Mouse (Mus musculus) hindbrain, embryonic 12.5 days (tissue): ENCODE results near the gene Eva1c. TPM values are rescaled to one million over a fixed set of nuclear protein-coding genes. Genes with fewer than 3 reads are reported as not detected.

Source experiments
- ATAC-seq: fragments of 200-750 bp; cut with Nextera tagmentation; 2 replicates; pipeline ENCODE4 v1.8.0; 2017; ENCODE audit warnings: moderate TSS enrichment; ENCODE audit not compliant: low FRiP score
- H3K27ac ChIP-seq: fragments of 300-500 bp; sonication (generic); 2 replicates; pipeline ENCODE4 v1.5.1; 2016; ENCODE audit warnings: mild to moderate bottlenecking
- H3K27me3 ChIP-seq: fragments of 300-500 bp; sonication (generic); 2 replicates; pipeline ENCODE4 v1.6.1; 2016; ENCODE audit warnings: mild to moderate bottlenecking
- H3K36me3 ChIP-seq: fragments of 300-500 bp; sonication (generic); 2 replicates; pipeline ENCODE4 v1.6.1; 2016; ENCODE audit warnings: mild to moderate bottlenecking
- H3K4me1 ChIP-seq: fragments of 300-500 bp; sonication (generic); 2 replicates; pipeline ENCODE4 v1.6.1; 2016
- H3K4me2 ChIP-seq: fragments of 300-500 bp; sonication (generic); replicated peaks from 2 replicates; pipeline ENCODE4 v1.6.1; 2016; ENCODE audit warnings: mild to moderate bottlenecking
- H3K4me3 ChIP-seq: fragments of 300-500 bp; sonication (generic); 2 replicates; pipeline ENCODE4 v1.5.1; 2016; ENCODE audit warnings: mild to moderate bottlenecking
- H3K9ac ChIP-seq: fragments of 300-500 bp; sonication (generic); 2 replicates; pipeline ENCODE4 v1.6.1; 2016; ENCODE audit warnings: mild to moderate bottlenecking, moderate library complexity
- H3K9me3 ChIP-seq: fragments of 300-500 bp; sonication (generic); replicated peaks from 2 replicates; pipeline ENCODE4 v1.6.1; 2016; ENCODE audit warnings: mild to moderate bottlenecking
- WGBS: fragments of 180-500 bp; shearing (Covaris S2); methylation state at CpG from one replicate; pipeline ENCODE4 v1.1.7; 2016; 5-methylcytosine and 5-hydroxymethylcytosine counted together
- polyA plus RNA-seq: library from polyadenylated mRNA; unstranded; fragments of >200 nt; fragmentation: Nextera tagmentation; extraction: Ambion mirVana; gene quantifications from 2 replicates; pipeline ENCODE4 v1.2.1, GENCODE M21; 2016

The Eva1c gene
- polyA plus RNA-seq, 1 experiment from 2014 or later: 2.7 TPM

DNA sequence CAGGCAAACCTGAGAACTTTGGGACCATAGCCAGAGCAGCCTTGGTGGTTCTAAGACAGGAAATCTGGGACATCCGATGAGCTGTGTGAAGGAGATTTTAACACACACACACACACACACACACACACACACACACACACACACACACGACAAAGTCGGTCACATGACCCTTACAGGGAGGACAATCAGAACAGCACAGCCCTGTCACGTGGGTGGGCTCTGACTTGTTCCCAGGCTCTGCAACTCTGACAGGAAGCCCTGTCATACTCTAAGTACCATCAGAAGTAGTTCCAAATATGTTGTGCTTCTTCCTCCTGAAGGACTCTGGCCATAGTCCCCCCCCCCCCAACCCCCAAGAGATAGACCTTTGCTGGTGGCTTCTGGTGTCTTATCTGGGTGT, 74.8 kb downstream of the Eva1c start:
- Histone ChIP-seq H3K9ac (no peak overlapping the region), H3K27ac (no peak overlapping the region), H3K27me3 (no peaks in the 10 kb centered on the region), H3K9me3 (no peaks in the 10 kb centered on the region), H3K4me1 (no peaks in the 10 kb centered on the region), H3K4me2 (no peak overlapping the region), H3K4me3 (no peak overlapping the region), H3K36me3 (no peaks in the 10 kb centered on the region)
- ATAC-seq: no peak
- WGBS: 71% methylated on average over 4 of the region's 4 CpGs

DNA sequence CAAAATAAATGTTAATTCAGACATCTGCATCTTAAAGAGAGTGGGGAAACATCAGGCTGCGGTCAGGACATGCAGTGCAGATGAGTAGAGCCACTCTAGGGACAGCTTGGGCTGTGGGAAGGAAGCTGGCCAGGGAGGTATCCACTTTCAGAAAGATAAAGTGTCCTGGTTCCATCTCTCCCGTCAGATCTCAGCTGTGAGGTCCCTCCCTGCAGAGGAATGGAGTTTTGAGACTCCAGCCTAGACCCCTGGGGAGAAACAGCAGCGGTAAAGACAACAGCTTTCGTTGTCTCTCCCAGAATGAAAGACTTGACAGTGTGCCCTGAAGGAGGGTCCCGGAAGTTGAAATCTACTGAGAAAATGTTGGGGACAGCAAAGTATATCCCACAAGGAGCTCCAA, 76.8 kb downstream of the Eva1c start:
- Histone ChIP-seq H3K4me2 (no peak overlapping the region), H3K27ac (no peak overlapping the region), H3K4me3 (no peak overlapping the region), H3K27me3 (no peaks in the 10 kb centered on the region), H3K9ac (no peak overlapping the region), H3K9me3 (no peaks in the 10 kb centered on the region), H3K36me3 (no peaks in the 10 kb centered on the region), H3K4me1 (no peaks in the 10 kb centered on the region; the same call in 1 of the 2 replicates)
- 22% methylated on average over 5 of the region's 5 CpGs for WGBS
- no peak for ATAC-seq

GRCm38 (mm10) chr16:90907250-90907649, 80.7 kb downstream of the Eva1c start:
- H3K9ac ChIP-seq: no peak overlapping the region
- WGBS: 69% methylated on average over 7 of the region's 7 CpGs
- H3K4me3 ChIP-seq: no peak overlapping the region
- H3K4me1 ChIP-seq: no peaks in the 10 kb centered on the region; the same call in 1 of the 2 replicates
- no peak overlapping the region for H3K4me2 ChIP-seq
- no peaks in the 10 kb centered on the region for H3K9me3 ChIP-seq
- no peak for ATAC-seq
- no peak overlapping the region for H3K27ac ChIP-seq
- no peaks in the 10 kb centered on the region for H3K36me3 ChIP-seq
- no peaks in the 10 kb centered on the region for H3K27me3 ChIP-seq

DNA sequence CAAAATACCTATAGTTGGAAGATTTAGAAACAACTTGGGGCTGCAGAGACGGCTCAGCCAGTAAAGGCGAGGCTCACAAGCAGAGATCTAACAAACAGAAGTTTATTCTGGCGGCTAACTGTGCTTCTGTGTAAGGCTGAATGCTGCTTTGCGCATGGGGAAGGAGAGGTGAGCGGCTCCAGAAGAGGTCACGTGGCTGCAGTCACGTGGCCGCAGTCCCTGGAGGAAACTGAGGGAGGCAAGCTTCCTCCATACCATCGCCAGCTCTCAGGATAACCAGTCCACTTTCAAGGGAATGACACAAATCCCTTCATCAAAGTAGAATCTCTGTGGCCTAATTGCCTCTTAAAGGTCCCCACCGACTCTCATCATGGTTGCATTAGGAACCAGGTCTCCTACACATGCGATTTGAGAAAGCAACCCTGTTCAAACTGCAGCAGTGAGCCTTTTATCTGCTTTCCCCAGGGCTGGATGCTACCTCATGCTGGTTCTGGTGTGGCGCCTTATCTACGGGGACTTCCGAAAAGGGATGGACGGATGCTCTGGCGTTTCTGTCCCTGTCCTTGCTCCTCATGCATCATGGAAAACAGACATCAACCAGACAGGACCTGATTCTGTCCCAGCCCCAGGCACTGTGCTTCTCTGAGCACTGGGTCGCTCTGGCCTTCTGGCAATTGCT, 84.5 kb downstream of the Eva1c start:
- Histone ChIP-seq H3K4me2 (no peak overlapping the region), H3K27ac (no peak overlapping the region), H3K36me3 (no peaks in the 10 kb centered on the region), H3K4me1 (peaks cover under 1% of the 10 kb centered on the region), H3K9me3 (no peaks in the 10 kb centered on the region), H3K27me3 (no peaks in the 10 kb centered on the region), H3K9ac (no peak overlapping the region), H3K4me3 (no peak overlapping the region)
- 84% methylated on average over 17 of the region's 17 CpGs for WGBS
- ATAC-seq: no peak

DNA sequence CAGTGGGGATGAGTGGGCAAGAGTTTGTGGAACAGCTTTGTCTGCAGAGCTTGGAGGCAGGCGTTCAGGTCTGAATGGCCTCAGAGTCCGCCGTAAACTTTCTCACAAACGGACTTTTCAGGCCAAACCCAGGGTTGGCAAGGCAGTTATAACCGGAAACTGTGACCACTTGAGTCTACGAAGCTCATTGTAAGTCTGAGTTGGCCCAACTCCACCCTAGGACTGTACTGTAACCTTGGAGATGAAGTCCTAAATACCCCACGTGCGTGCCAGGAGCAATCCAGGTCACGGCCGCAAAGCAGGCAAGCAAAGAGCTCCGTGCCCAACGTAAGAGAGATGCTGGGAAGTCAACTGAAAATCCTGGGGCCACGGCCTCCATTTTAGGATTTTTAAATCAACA, 85.2 kb downstream of the Eva1c start:
- no peak for ATAC-seq
- no peak overlapping the region for H3K9ac ChIP-seq
- H3K4me3 ChIP-seq: no peak overlapping the region
- H3K4me1 ChIP-seq: peaks cover 3% of the 10 kb centered on the region
- H3K27me3 ChIP-seq: no peaks in the 10 kb centered on the region
- WGBS: 92% methylated on average over 13 of the region's 13 CpGs
- H3K9me3 ChIP-seq: no peaks in the 10 kb centered on the region
- H3K27ac ChIP-seq: no peak overlapping the region
- H3K4me2 ChIP-seq: no peak overlapping the region
- no peaks in the 10 kb centered on the region for H3K36me3 ChIP-seq

DNA sequence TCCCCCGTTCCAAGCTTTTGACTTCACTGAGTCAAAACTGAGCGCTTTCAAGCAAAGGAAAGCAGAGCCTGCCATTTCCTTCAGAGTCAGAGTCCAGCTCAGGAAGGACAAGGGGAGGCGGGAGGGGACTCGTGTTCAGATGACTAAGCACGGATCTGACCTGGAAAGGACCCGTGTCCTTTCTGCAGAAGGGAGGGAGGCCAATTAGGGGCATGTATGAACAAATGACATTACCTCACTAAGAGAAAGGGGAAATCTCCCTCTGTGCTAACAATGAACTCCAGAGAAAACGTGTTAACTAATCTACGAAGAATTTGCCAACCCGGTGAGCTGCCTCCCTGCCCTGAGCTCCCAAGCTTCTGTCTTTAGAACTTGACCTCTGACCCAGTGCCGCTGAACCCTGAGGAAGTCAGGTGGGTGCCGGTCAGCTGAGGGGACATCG, 89.5 kb downstream of the Eva1c start:
- H3K9ac ChIP-seq: no peak overlapping the region
- no peak overlapping the region for H3K4me3 ChIP-seq
- no peaks in the 10 kb centered on the region for H3K36me3 ChIP-seq
- H3K4me2 ChIP-seq: no peak overlapping the region
- H3K27me3 ChIP-seq: no peaks in the 10 kb centered on the region
- WGBS: 35% methylated on average over 12 of the region's 12 CpGs
- no peaks in the 10 kb centered on the region for H3K9me3 ChIP-seq
- ATAC-seq: no peak
- no peak overlapping the region for H3K27ac ChIP-seq
- peaks cover 5% of the 10 kb centered on the region; the same call in 1 of the 2 replicates for H3K4me1 ChIP-seq

- peaks cover 11% of the 10 kb centered on the region; the same call in 1 of the 2 replicates for H3K4me1 ChIP-seq
- H3K4me2 ChIP-seq: no peak overlapping the region
- no peaks in the 10 kb centered on the region for H3K9me3 ChIP-seq
- H3K36me3 ChIP-seq: no peaks in the 10 kb centered on the region
- H3K9ac ChIP-seq: no peak overlapping the region
- no peak for ATAC-seq
- H3K4me3 ChIP-seq: no peak overlapping the region
- H3K27me3 ChIP-seq: no peaks in the 10 kb centered on the region
- WGBS: 76% methylated on average over 8 of the region's 8 CpGs
- no peak overlapping the region for H3K27ac ChIP-seq
Observed at GRCm38 (mm10) chr16:90917156-90917555, 90.6 kb downstream of the Eva1c start.

DNA sequence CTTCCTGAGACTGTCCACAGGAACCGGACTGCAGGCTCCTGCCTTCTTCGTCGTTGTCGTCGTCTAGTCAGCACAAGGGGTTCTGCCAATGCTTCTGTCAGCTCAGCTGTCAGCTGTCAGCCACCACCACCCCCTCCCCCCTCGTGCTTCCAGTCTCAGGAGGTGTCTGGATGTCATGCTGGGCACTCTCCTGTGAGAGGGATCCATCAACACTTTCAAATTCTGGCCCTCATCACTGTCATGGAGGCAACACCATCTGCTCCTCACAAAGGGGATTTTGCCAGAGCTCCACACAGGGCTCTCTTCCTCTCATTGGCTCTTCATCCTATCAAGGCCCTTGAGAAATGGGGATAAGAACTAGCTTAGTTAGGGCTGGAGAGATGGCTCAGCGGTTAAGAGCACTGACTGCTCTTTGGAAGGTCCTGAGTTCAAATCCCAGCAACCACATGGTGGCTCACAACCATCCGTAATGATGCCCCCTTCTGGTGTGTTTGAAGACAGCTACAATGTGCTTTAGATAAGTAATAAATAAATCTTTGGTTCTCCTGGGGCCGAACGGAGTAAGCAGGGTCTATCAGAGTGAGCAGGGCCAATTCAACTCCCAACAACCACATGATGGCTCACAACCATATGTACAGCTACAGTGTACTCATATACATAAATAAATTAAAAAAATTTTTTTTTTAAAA, 95.1 kb downstream of the Eva1c start:
- WGBS: 53% methylated on average over 10 of the region's 10 CpGs
- no peak overlapping the region for H3K9ac ChIP-seq
- H3K27ac ChIP-seq: peak overlapping the region; percentile 30; the same call in 1 of the 2 replicates
- no peak overlapping the region for H3K4me3 ChIP-seq
- peak; percentile 59; the same call in 1 of the 2 replicates for ATAC-seq
- no peak overlapping the region for H3K4me2 ChIP-seq
- no peaks in the 10 kb centered on the region for H3K9me3 ChIP-seq
- peaks cover 8% of the 10 kb centered on the region; the same call in 1 of the 2 replicates for H3K4me1 ChIP-seq
- no peaks in the 10 kb centered on the region for H3K27me3 ChIP-seq
- peaks cover 10% of the 10 kb centered on the region for H3K36me3 ChIP-seq

DNA sequence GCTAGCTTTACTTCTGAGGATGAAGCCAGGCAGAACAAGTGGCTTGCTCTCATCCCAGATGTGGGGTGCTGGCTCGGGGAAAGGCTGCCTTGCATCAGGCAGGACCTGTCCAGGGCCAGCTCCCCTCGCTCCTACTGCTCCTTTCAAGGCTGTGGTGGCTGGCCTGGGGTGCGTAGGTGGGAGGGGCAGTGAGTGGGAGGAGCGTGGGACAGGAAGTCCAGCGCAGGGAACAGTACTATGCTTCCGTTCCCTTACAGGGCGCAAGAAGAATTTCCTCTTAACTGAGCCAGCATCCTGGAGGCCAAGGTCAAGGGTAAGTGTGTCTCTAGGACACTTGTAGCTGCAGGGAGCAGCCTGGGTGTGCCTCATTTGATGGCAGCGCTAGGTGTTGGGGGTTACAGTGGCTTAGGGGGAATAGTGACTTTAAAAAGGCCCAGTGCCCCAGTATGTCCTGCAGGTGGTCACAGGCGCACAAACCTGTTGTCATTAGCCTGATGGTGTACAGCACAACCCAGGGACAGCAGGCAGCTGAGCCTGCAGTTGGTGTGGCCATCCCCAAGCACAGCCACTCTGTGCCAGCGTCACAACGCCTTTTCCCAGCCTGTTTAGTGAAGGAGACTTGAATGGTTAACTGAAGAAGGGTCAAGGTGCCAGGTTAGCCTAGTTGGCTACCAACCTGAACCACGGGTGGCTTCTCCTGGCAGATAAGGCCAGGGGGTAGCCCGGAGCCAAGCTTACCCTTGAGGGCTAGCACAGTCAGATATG, 98.3 kb downstream of the Eva1c start:
- H3K4me2 ChIP-seq: no peak overlapping the region
- no peak overlapping the region for H3K27ac ChIP-seq
- H3K4me3 ChIP-seq: no peak overlapping the region
- 91% methylated on average over 13 of the region's 13 CpGs for WGBS
- no peaks in the 10 kb centered on the region for H3K27me3 ChIP-seq
- H3K9ac ChIP-seq: no peak overlapping the region
- no peaks in the 10 kb centered on the region for H3K9me3 ChIP-seq
- H3K4me1 ChIP-seq: peaks cover 6% of the 10 kb centered on the region; the same call in 1 of the 2 replicates
- no peak; the same call in 1 of the 2 replicates for ATAC-seq
- H3K36me3 ChIP-seq: peaks cover 16% of the 10 kb centered on the region

DNA sequence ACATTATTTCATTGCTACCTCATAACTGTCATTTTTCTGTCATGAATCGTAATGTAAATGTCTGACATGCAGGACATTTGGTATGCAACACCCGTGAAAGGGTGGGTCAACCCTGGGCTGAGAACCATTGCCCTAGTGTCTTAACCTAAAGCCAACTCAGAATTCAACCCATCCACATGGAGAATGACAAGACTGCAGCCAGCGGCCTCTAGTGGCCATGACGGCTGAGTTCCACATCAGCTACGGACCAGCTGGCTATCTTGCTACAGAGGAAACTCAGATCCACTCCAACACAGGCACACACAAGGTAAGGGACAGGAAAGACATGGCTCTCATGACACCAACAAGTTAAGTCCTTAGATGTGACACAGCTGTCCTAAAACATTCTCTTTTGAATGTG, 98.9 kb downstream of the Eva1c start:
- peaks cover 6% of the 10 kb centered on the region; the same call in 1 of the 2 replicates for H3K4me1 ChIP-seq
- H3K4me2 ChIP-seq: no peak overlapping the region
- no peaks in the 10 kb centered on the region for H3K9me3 ChIP-seq
- WGBS: 26% methylated on average over 5 of the region's 5 CpGs
- no peaks in the 10 kb centered on the region for H3K27me3 ChIP-seq
- H3K27ac ChIP-seq: no peak overlapping the region
- ATAC-seq: peak; percentile 16; the same call in 1 of the 2 replicates
- H3K9ac ChIP-seq: no peak overlapping the region
- H3K36me3 ChIP-seq: peaks cover 16% of the 10 kb centered on the region
- no peak overlapping the region for H3K4me3 ChIP-seq

GRCm38 (mm10) chr16:90927446-90927845, 100.9 kb downstream of the Eva1c start:
- no peak for ATAC-seq
- WGBS: 94% methylated on average over 4 of the region's 4 CpGs
- Histone ChIP-seq H3K4me3 (no peak overlapping the region), H3K27me3 (no peaks in the 10 kb centered on the region), H3K27ac (no peak overlapping the region), H3K36me3 (peaks cover 16% of the 10 kb centered on the region), H3K9me3 (no peaks in the 10 kb centered on the region), H3K9ac (no peak overlapping the region), H3K4me2 (no peak overlapping the region), H3K4me1 (no peaks in the 10 kb centered on the region)

- Histone ChIP-seq H3K27ac (peak overlapping the region; percentile 79), H3K9me3 (no peaks in the 10 kb centered on the region), H3K4me1 (peaks cover 5% of the 10 kb centered on the region), H3K4me2 (peak overlapping the region; percentile 80), H3K36me3 (peaks cover 19% of the 10 kb centered on the region), H3K9ac (peak overlapping the region; percentile 86; the same call in 1 of the 2 replicates), H3K27me3 (no peaks in the 10 kb centered on the region), H3K4me3 (peak overlapping the region; percentile 87)
- no peak for ATAC-seq
- WGBS: 31% methylated on average over 13 of the region's 13 CpGs
Observed at GRCm38 (mm10) chr16:90933534-90934176, 107.1 kb downstream of the Eva1c start.
